Mouse (Mus musculus): ENCODE data around the gene Wasf3. TPM values are rescaled to one million over a fixed set of nuclear protein-coding genes. Genes with fewer than 3 reads are reported as not detected.
"Not testable (repeated sequence)": the region's sequence is repeated elsewhere in the genome, so short reads cannot be mapped to it uniquely, and the experiment has no call there.

Gene Wasf3
- total RNA-seq (2021), result under 1 TPM; 0.29 to 0.31 TPM

- peak; percentile 49 for DNase-seq
These were observed at the start of gene Wasf3 for GRCm38 (mm10) chr5:146384935-146385591. TSS of gene Wasf3 (plus strand) at chr5:146384985.

DNA sequence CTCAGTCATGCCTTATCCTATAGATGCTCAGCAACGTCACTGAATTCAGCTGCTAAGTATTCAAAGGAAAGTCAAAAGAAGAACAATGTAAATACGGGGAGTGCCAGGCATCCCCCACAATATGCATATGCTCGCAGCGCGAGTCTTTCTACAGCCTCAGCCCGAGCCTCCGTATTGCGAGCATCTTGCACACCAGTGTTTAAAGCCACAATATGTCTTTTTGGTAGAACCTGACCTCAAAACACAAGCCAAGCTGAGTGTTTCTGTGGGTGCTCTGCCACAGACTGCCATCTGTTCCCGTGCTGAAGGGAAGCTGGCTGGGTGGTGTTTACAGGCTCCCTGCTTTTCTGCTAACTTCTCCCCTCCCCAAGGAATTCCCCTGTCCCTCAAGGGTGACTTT lies 46.7 kb upstream of the Wasf3 start:
- DNase-seq, result no peak

GRCm38 (mm10) chr5:146340037-146340436 lies 44.7 kb upstream of the Wasf3 start:
- DNase-seq, result no peak

DNA sequence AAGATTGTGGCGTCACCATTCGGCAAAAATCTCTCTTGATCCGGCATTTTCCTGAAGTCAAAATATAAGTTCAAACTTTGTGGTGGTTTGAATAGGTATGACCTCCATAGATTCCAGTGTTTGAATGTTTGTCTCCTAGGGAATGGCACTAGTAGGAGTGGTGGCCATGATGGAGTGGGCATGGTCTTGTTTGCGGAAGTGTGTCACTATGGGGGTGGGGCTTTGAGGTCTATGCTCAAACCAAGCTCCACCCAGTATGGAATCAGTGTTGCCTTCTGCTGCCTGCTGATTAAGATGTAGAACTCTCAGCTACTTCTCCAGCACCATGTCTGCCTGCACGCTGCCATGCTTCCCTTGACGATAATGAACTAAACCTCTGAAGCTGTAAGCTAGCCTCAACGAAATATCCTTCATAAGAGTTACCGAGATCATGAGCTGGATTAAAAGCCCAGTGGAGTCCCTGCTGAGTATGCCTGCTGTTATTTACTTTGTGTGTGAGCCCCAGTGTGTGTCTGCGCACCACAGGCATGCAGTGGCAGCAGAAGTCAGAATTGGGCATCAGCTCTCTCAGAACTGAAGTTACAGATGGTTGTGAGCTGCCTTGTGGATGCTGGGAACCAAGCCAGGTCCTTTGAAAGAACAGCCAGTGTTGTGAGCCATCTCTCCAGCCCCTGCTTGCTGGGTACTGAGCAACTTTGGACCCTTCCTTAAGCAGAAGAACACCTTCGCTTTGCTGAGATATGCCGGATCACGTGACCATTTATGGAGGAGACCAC lies 39.7 kb upstream of the Wasf3 start:
- DNase-seq, result no peak

- no peak for DNase-seq
These were observed 37.7 kb upstream of the Wasf3 start for GRCm38 (mm10) chr5:146347081-146347480.

DNA sequence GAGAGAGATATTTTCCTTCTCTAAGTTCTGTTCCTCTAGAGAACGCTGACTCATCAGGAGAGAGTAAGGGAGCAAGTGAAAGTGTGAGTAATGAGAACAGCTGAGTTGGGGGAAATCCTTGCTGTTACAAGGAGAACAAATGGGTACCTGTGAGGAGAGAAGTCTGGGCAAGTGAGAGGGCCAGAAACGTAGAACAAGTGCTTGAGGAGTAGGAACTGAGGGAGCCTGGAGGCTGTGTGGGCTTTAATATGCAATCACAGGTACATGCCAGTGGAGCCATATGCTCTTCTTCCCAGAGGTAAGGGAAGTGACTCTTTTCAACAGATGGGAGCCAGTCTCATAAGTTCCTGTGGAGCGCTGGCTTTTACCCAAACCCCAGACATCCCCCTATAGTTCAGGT lies 35.6 kb upstream of the Wasf3 start:
- DNase-seq, result no peak

DNA sequence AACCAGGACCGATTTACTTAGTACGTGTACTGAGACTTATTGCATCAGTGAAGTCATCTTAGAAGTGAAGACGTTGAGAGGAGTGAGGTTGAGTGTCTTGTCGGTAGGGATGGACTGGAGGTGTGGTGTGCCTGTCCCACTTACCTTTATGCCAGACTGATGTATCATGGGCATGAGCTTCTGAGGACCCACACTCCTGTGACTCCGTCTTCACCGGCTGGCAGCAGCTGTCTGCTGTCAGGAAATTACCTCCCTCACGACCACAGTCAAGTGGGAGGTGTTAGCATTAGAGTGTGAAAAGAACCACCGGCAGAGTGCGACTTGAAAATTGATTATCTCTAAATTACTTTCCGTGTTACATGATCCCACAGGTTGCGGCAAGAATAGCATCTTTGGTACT lies 34.0 kb upstream of the Wasf3 start:
- DNase-seq, result no peak

GRCm38 (mm10) chr5:146352006-146352405 lies 32.8 kb upstream of the Wasf3 start:
- no peak for DNase-seq

DNA sequence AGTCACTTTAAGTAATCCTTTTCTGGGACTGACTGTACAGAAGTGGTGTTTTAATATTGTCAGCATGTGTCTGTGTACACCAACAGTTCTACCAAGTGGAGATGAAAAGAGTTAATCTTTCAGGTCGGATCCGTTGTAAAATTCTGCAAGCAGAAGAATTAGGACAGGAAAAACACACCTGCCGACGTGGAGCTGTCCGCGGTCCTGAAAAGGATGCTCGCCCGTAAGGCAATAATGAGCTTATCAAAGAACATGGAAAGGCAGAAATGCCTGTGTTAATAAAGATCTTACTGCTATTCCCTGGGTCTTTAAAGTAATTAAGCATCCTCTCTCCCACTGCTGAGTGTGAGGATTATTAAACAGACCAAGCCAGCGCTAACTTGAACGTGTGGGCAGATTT lies 24.4 kb upstream of the Wasf3 start:
- DNase-seq, result peak; percentile 22

DNA sequence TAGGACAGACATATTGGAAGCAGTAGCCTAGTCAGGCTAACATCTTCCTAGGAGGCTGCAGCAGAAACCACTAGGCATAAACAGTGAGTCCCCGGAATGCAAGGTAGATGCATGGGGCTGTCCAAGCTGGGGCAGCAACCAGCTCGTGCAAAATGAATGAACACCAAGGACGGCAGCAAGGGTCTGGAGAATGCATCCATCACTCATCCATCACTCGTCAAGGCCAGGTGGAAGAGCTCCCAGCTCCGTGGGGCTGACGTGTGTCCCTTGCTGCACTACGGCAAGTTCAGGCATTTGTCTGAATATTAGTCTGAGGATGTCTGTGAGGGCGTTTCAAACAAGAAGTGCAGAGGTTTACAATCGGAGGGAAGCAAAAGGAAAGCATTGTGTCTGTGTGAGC lies 22.1 kb upstream of the Wasf3 start:
- no peak for DNase-seq

DNA sequence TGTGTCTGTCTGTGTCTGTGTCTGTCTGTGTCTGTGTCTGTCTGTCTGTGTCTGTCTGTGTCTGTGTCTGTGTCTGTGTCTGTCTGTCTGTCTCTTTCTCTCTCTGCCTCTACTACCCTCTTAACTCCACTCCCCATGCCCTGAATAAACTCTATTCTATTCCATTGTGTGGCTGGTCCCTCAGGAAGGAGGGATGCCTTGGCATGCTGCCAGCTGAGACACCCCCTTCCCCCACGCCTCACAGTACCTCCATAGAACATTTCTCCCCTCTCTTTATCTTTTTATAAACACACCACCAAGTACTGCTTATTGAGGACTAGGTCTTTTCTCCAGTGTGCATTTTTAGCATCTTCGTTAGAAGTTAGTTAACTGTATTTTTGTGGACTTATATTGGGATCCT lies 16.4 kb upstream of the Wasf3 start:
- DNase-seq, result no peak

GRCm38 (mm10) chr5:146368971-146369370 lies 15.8 kb upstream of the Wasf3 start:
- no peak for DNase-seq

DNA sequence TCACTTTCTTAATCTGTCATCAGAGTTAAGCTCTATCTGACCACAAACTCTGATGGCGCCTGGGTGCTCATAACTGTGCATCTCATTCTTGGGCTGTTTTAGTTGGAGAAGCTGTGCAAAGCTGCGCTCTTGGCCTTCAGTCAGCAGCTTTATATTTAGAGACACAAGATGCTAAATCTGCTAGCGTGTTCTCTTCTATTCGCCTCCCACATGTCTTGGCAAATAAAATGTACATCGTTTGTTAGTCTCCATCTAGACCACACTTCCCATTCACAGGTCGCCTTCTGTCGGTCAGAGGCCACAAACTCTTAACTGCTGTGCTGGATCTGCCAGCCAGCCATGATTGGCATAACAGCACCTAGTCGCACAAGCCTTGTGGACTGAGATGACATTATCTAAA lies 14.0 kb upstream of the Wasf3 start:
- DNase-seq, result no peak

GRCm38 (mm10) chr5:146373238-146373637 lies 11.5 kb upstream of the Wasf3 start:
- DNase-seq, result no peak

DNA sequence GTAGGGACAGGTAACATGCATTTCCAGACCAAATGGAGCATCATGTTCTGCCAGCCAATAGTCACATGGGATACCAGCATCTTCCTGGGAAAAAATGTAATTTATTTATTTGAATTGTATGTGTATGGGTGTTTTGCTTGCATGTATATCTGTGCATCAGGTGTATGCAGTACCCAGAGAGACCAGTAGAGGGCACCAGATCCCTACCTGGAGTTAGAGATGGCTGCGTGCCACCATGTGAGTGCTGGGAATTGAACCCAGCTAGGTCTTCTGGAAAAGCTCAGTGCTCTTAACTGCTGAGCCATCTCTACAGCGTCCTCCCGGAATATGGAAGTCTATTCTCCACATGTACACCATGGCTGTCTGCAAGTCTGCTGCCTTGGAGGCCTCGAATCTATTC lies 8.2 kb upstream of the Wasf3 start:
- DNase-seq, result peak; percentile 15

DNA sequence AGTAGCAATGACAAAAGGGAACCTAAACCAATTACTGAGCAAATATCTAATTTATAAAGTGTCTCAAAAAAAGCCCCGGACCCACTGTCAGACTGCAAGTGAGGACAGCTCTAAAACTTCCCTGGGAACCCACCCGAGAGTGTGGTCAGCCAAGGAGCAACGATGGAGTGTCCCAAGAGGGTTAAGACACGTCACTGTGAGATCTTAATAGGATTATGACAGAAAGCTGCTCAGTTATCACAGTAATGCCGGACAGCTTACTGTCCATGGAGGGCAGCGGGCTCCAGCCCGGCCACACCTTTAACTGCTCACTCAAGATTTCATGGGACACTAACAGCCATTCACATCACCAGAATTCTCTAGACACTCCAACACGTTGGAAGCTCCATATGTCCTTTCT lies 4.7 kb upstream of the Wasf3 start:
- DNase-seq, result no peak

DNA sequence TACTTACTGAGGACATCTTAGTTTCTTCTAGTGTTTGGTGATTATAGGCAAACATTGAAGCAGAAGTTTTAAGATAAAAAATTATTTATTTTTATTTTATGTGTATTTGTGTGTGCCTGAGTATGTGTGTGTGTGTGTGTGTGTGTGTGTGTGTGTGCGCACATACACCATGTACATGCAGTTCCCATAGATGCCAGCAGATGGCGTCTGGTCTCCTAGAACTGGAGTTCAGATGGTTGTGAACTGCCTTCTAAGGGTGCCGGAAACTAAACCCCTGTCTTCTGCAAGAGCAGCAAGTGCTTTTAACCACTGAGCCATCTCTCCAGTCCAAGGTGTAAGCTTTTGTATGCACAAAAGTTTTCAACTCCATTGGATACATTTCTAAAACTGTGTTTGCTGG lies 2.5 kb upstream of the Wasf3 start:
- DNase-seq, result no peak

GRCm38 (mm10) chr5:146383401-146383800 lies 1.4 kb upstream of the Wasf3 start:
- DNase-seq, result no peak

GRCm38 (mm10) chr5:146385989-146386388 lies 1.2 kb downstream of the Wasf3 start:
- no peak for DNase-seq

DNA sequence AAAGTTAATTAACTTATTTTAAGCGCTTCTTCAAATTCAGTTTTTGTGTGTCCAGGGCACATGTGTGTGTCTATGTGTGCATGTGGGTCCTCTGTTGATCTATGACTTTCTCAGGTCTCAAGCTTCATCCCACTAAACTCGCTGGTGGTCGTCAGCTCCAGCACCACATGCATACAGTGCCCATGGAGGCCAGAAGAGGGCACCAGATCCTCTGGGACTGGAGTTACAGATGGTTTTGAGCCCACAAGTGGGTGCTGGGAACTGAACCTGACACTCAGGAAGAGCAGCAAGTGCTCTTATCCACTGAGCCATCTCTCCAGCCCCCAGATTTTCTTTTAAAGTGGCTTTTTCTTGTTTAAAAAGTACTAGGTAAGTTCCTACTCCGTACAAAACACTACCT lies 2.1 kb downstream of the Wasf3 start:
- no peak for DNase-seq

- DNase-seq, result no peak
These were observed 9.8 kb downstream of the Wasf3 start for GRCm38 (mm10) chr5:146394563-146394962.

- no peak for DNase-seq
These were observed 12.5 kb downstream of the Wasf3 start for GRCm38 (mm10) chr5:146397253-146397652.

DNA sequence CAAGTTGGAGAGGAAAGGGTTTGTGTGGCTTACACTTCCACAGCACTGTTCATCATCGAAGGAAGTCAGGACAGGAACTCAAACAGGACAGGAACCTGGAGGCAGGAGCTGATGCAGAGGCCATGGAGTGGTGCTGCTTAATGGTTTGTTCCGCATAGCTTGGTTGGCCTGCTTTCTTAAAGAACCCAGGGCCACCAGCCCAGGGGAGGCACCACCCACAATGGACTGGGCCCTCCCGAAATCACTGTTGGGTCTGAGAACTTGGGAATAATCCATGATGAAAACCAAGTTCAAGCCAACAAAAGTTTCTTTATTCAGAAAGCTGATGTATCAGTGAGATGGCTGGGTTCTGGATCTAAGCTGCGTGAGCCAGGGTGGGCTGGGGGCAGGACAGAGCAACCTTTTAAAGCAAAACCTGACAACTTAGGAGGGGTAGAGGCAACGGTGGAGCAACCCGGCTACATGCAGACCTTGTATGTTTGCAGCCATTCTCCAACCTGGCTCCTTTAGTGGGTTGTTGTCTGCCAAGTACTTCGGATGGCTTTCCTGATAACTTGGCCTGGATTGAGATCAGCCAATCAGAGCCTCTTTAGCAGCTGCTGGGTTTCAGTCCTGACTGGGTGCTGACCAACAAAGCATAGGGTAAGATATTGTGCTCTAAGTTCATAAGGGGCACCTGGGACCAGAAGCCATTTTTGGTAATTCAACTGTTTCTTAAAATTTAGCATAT lies 13.8 kb downstream of the Wasf3 start:
- DNase-seq, result no peak

- DNase-seq, result not testable (repeated sequence)
These were observed 16.2 kb downstream of the Wasf3 start for GRCm38 (mm10) chr5:146401012-146401411.

All from heart, postnatal 4 days (tissue).